Mouse (Mus musculus) ES-Bruce4 (cell line): ENCODE results near the gene Dlg3. TPM values are rescaled to one million over a fixed set of nuclear protein-coding genes. Genes with fewer than 3 reads are reported as not detected.

Experiments used
- H3K27ac ChIP-seq: 2 replicates; pipeline ENCODE4 v1.5.1; 2012; ENCODE audit warnings: low read length, inconsistent platforms; ENCODE audit not compliant: insufficient read depth
- H3K27me3 ChIP-seq: 2 replicates; pipeline ENCODE4 v1.6.1; 2012; ENCODE audit warnings: mild to moderate bottlenecking, low read length, inconsistent platforms; ENCODE audit not compliant: control insufficient read depth, poor library complexity, insufficient read depth, severe bottlenecking
- H3K36me3 ChIP-seq: 2 replicates; pipeline ENCODE4 v1.6.1; 2012; ENCODE audit warnings: inconsistent platforms, mild to moderate bottlenecking, low read length, moderate library complexity; ENCODE audit not compliant: control insufficient read depth, poor library complexity, insufficient read depth, severe bottlenecking
- H3K4me1 ChIP-seq: one replicate; pipeline ENCODE4 v1.8.1; 2011; ENCODE audit warnings: low read length; ENCODE audit not compliant: control insufficient read depth, insufficient read depth
- H3K4me3 ChIP-seq: 2 replicates; pipeline ENCODE4 v1.5.1; 2011; ENCODE audit warnings: low read depth, mild to moderate bottlenecking, low read length
- H3K9ac ChIP-seq: 2 replicates; pipeline ENCODE4 v1.6.1; 2012; ENCODE audit warnings: low read depth, mild to moderate bottlenecking, inconsistent platforms; ENCODE audit not compliant: poor library complexity, severe bottlenecking
- H3K9me3 ChIP-seq: replicated peaks from 2 replicates; pipeline ENCODE4 v1.6.1; 2012; ENCODE audit warnings: mild to moderate bottlenecking, low read length, inconsistent platforms; ENCODE audit not compliant: control insufficient read depth, poor library complexity, insufficient read depth, severe bottlenecking
- CTCF ChIP-seq: IDR thresholded peaks from one replicate; pipeline ENCODE4 v1.8.1; 2011; ENCODE audit warnings: low read depth, low read length
- EP300 ChIP-seq: IDR thresholded peaks from 2 replicates; pipeline ENCODE4 v1.6.1; 2011; ENCODE audit warnings: low read depth, low read length; ENCODE audit not compliant: insufficient read depth
- POLR2A ChIP-seq: IDR thresholded peaks from one replicate; pipeline ENCODE4 v1.8.1; 2011; ENCODE audit warnings: low read length; ENCODE audit not compliant: insufficient read depth
- polyA plus RNA-seq: library from polyadenylated mRNA; stranded (reverse); fragments of >200 nt; gene quantifications from 2 replicates; pipeline ENCODE4 v1.2.4, GENCODE M21; 2011; ENCODE audit warnings: low read depth; ENCODE audit not compliant: missing spikeins, insufficient read depth, insufficient read length

Gene Dlg3
- polyA plus RNA-seq, result 33.8 and 40.3 TPM in 2 replicates

GRCm38 (mm10) chrX:100767181-100767884, at the start of gene Dlg3:
Gene Dlg3, plus strand, starts transcription at chrX:100767722.
- no peaks in the 10 kb centered on the region for H3K4me1 ChIP-seq
- no peaks in the 10 kb centered on the region for H3K9me3 ChIP-seq
- peak within 1 kb of the TSS; percentile 47 for H3K9ac ChIP-seq
- no peak within 1 kb of the TSS for H3K27ac ChIP-seq
- H3K4me3 ChIP-seq, result peak within 1 kb of the TSS; percentile 34
- no peaks in the 10 kb centered on the region for H3K27me3 ChIP-seq
- H3K36me3 ChIP-seq, result no peaks in the 10 kb centered on the region
- TF ChIP-seq POLR2A, result no peak
- TF ChIP-seq EP300, result no peak
- no peak for TF ChIP-seq CTCF

- H3K9ac ChIP-seq, result no peak overlapping the region
- no peaks in the 10 kb centered on the region; the same call in 1 of the 2 replicates for H3K27me3 ChIP-seq
Observed at GRCm38 (mm10) chrX:100728947-100729346, 38.6 kb upstream of the Dlg3 start.

GRCm38 (mm10) chrX:100729665-100730188, 37.8 kb upstream of the Dlg3 start, which contains the start of gene Gdpd2:
Gene Gdpd2, plus strand, starts transcription at chrX:100729873.
- no peaks in the 10 kb centered on the region for H3K4me1 ChIP-seq
- H3K27me3 ChIP-seq, result no peaks in the 10 kb centered on the region; the same call in 1 of the 2 replicates
- H3K27ac ChIP-seq, result no peak within 1 kb of the TSS
- H3K9me3 ChIP-seq, result no peaks in the 10 kb centered on the region
- H3K36me3 ChIP-seq, result peaks cover 11% of the 10 kb centered on the region
- no peak for TF ChIP-seq POLR2A
- TF ChIP-seq EP300, result no peak
- peak; percentile 59 for TF ChIP-seq CTCF
- H3K9ac ChIP-seq, result peak within 1 kb of the TSS; percentile 37; the same call in 1 of the 2 replicates
- H3K4me3 ChIP-seq, result no peak within 1 kb of the TSS

More at GRCm38 (mm10) chrX:100728947-100729346, 38.6 kb upstream of the Dlg3 start:
- Histone ChIP-seq H3K9me3 (no peaks in the 10 kb centered on the region), H3K4me1 (no peaks in the 10 kb centered on the region), H3K36me3 (peaks cover 14% of the 10 kb centered on the region), H3K4me3 (no peak overlapping the region), H3K27ac (no peak overlapping the region)
- no peak for TF ChIP-seq EP300
- TF ChIP-seq CTCF, result no peak
- no peak for TF ChIP-seq POLR2A

- no peak for TF ChIP-seq EP300
- no peak for TF ChIP-seq POLR2A
- TF ChIP-seq CTCF, result no peak
- Histone ChIP-seq H3K4me3 (no peak overlapping the region), H3K9me3 (no peaks in the 10 kb centered on the region), H3K27me3 (no peaks in the 10 kb centered on the region; the same call in 1 of the 2 replicates), H3K4me1 (no peaks in the 10 kb centered on the region), H3K27ac (no peak overlapping the region), H3K9ac (peak overlapping the region; percentile 37; the same call in 1 of the 2 replicates), H3K36me3 (peaks cover 8% of the 10 kb centered on the region)
Observed at GRCm38 (mm10) chrX:100730266-100730665, 37.3 kb upstream of the Dlg3 start.

- Histone ChIP-seq H3K4me1 (no peaks in the 10 kb centered on the region), H3K27me3 (no peaks in the 10 kb centered on the region; the same call in 1 of the 2 replicates), H3K36me3 (no peaks in the 10 kb centered on the region), H3K9ac (no peak overlapping the region), H3K4me3 (no peak overlapping the region), H3K9me3 (no peaks in the 10 kb centered on the region), H3K27ac (no peak overlapping the region)
- TF ChIP-seq EP300 (no peak), POLR2A (no peak), CTCF (no peak)
Observed at GRCm38 (mm10) chrX:100734359-100734758, 33.2 kb upstream of the Dlg3 start.

GRCm38 (mm10) chrX:100738918-100739317, 28.6 kb upstream of the Dlg3 start:
- Histone ChIP-seq H3K9me3 (no peaks in the 10 kb centered on the region), H3K27ac (no peak overlapping the region), H3K9ac (no peak overlapping the region), H3K4me1 (no peaks in the 10 kb centered on the region), H3K27me3 (no peaks in the 10 kb centered on the region), H3K4me3 (no peak overlapping the region), H3K36me3 (no peaks in the 10 kb centered on the region)
- no peak for TF ChIP-seq POLR2A
- TF ChIP-seq EP300, result no peak
- peak; percentile 57 for TF ChIP-seq CTCF
